Mouse (Mus musculus) kidney, adult 10 weeks (tissue): ENCODE data around the gene Tmem102. TPM values are rescaled to one million over a fixed set of nuclear protein-coding genes. Genes with fewer than 3 reads are reported as not detected.

Source experiments
- polyA plus RNA-seq: library from polyadenylated mRNA; stranded (reverse); fragments of 350-450 nt; fragmentation: Illumina TruSeq; extraction: RNeasy Lipid Tissue Mini Kit (QIAGEN cat#74804); gene quantifications from one replicate; pipeline ENCODE4 v1.2.3, GENCODE M21; 2014; ENCODE audit warnings: low read depth, low replicate concordance

Tmem102 gene
- polyA plus RNA-seq = 6.4 TPM

GRCm38 (mm10) chr11:69804972-69805909, at the start of gene Tmem102:
Gene Tmem102, minus strand, starts transcription at chr11:69805624.

GRCm38 (mm10) chr11:69846198-69846680, 40.8 kb upstream of the Tmem102 start, which contains the start of gene Plscr3:
Gene Plscr3, plus strand, starts transcription at chr11:69846376.

DNA sequence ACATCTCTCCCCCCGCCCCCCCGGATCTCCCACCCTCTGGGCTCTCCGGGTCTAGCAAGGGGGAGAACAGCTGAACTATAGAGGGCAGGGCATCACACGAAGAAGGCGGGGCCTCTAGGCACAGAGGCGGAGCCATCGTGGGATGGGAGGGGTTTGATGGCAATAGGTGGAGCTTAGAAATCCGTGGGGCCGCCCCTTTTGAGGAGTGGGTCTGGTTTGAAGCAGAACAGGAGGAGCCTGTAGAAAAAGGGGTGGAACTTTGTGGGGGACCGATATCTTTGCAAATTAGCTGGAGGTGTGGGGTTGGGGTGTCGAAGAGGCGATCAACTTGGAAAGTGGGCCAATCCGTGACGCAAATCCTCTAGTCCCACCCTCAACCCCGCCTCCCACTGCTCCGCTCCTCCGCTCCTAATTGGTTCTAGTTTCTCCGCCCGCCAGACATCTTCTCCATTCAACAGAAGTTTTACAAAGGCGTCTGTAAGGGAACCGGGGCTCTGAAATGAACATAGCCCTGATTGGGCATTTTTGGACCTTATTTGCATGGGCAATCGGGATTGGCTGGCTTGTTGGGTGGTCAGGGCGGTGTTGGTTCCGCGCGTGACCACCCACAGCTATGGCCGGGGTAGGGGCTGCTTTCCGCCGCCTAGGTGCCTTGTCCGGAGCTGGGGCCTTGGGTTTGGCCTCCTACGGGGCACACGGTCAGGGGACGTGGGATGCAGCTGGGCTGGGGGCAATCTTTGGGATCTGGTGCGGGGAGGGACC, 32.7 kb upstream of the Tmem102 start, which contains the start of gene Tmem256:
Tmem256 (plus strand) TSS at position 563 of the 762 bp plus-strand sequence.

DNA sequence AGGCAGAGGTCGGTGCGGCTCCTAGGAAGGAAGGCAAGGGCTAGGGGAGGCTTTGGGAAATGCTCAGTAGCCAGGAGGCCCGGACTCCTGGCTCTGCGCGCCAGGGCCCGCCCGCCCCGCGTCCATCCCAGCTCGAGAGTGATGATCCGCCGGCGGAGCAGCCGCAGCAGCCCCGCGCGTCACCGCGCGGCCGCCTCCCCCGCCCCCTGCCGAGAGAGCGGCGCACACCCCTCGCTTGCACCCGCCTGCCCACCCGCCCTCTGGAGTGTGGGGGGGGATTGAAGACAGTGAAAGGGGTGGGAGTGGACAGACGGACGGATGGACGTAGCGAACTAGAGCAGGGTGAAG, 32.2 kb upstream of the Tmem102 start, which contains the start of gene Nlgn2:
Nlgn2 (minus strand) TSS at position 181 of the 348 bp plus-strand sequence.

GRCm38 (mm10) chr11:69822080-69822479, 16.7 kb upstream of the Tmem102 start, which contains the start of gene Spem1:
Gene Spem1, minus strand, starts transcription at chr11:69822180.

DNA sequence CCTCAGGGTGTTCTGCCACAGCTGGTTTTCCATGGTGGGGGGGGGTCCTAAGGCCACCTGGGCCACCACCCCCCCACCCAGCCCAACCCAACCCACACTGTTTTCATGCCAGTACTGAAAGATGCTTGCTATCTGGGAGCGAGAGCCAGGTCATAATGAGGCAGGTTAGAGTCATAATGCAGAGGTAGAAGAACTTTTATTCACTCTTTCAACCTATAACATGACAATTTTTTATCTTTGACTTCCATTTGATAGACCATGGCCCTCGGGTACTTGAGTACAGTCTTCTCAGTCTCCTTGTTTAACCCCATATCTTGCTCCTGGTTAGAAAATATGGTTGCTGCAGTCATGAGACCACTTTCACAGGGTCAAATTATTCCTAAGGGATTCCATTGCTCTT, 12.9 kb upstream of the Tmem102 start, which contains the start of gene Spem2:
Spem2 (minus strand) TSS at position 101 of the 400 bp plus-strand sequence.

GRCm38 (mm10) chr11:69815155-69815554, 9.7 kb upstream of the Tmem102 start, which contains the start of gene Gm39566:
Gene Gm39566, minus strand, starts transcription at chr11:69815298.

DNA sequence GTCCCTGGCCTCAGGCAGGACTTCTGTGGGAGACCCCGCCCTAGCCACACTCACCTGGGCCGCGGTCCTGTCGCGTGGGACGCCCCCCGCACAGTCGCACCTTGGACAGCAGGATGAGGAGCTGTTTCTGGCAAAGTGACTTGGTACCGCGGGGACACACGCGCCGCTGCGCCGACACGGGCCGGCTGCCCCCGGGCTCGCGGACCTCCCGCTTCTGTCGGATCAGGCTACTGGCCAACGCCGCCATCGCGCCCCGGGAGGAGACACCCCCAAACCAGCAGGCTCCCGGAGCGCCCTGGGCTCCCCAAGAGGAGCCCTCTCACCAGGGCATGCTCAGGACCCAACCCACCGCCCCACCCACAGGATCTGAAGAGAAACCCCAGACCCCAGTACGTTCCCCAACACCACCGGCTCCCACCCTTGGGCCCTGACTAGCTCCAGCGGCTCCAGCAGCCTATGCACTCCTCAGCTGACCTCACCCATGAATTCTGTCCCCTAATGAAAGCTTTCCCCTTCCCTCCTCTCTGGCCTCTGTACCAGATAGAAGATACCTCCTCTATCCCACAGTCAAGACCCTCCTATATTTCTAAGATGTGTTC, 3.9 kb downstream of the Tmem102 start, which contains the start of gene Fgf11:
Fgf11 (minus strand) TSS at position 479 of the 599 bp plus-strand sequence.

DNA sequence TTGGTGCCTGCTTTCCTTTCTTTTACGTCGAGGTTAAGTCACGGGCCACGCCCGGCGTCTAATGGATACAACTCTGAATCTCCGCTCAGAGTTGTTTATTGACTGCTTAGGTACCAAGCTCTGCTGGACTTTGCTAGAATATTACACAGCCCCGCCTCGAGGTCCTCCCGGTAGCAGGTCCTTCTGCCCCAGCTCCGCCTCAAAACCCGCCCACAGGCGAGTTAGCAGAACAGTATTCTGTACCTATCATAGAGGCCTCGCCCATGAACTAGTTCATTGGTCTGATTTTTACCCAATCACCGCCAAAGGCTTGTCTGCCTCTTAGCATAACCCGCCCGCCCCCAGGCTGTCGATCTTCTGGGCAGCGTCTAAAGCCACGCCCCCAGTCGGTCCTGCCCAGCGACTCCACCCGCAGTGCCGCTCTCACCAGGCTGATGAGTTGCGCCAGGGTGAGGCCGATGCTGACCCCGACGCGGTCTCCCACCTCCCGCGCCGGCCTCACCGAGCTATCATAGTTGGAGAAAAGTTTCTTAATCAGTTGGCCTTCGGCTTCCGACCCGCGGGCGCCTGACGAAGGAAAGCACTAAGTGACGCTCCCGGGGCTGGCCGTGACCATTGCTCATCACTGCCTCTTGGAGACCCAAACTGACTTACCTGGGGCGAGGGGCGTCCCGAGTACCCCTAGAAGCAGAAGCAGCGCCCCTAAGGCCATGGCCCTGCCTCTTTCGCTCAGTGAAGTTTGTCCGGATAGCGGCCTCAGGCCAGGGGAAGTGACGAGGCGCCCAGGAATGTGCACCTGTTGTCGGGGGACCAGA, 10.0 kb downstream of the Tmem102 start, which contains the start of gene Chrnb1:
Chrnb1 (minus strand) TSS at position 776 of the 815 bp plus-strand sequence.

DNA sequence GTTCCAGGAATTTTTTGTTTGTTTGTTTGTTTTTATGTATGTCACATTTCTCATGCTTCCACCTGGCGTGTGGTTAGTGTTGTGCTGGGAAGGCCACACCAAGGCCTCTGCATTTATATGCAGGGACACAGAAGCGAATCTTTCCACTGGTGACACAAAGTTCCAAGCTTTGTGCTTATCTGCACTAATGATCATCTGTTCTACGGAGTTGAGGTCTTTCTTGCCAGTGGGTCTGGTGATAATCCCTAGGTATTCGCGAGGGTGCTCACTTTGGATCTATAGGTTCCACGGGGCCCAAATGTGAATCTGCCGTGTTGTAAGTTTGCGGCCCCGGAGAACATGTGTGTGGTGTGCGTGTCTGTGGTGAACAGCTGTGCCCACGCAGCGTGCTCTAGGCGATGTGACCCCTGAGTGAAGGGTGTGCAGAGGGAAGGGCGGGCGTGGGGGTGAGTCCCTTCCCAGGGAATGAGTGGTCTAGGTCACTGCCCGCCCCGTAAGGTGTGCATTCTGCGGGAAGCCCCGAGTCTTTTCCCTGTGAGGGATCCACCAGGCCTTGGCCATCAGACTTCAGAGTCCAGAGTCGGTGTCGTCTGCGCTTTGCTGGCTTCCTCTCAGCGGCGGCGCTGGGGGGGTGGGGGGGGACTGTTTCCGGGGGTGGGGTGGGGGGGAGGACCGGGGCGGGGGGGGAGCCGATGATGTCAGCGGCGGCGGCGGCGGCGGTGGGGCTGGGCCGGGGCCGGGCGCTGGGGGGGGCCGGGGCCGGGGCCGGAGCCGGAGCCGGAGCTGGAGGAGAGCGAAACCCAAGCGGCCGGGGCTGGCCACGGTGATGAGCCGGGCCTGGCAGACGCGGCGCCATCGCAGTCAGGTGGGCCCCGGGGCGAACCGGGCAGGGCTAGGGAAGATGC, 40.0 kb downstream of the Tmem102 start, which contains the start of gene Zbtb4:
Zbtb4 (plus strand) TSS at position 692 of the 905 bp plus-strand sequence.

GRCm38 (mm10) chr11:69761868-69762267, 43.6 kb downstream of the Tmem102 start, which contains the start of gene Slc35g3:
Gene Slc35g3, minus strand, starts transcription at chr11:69761968.

DNA sequence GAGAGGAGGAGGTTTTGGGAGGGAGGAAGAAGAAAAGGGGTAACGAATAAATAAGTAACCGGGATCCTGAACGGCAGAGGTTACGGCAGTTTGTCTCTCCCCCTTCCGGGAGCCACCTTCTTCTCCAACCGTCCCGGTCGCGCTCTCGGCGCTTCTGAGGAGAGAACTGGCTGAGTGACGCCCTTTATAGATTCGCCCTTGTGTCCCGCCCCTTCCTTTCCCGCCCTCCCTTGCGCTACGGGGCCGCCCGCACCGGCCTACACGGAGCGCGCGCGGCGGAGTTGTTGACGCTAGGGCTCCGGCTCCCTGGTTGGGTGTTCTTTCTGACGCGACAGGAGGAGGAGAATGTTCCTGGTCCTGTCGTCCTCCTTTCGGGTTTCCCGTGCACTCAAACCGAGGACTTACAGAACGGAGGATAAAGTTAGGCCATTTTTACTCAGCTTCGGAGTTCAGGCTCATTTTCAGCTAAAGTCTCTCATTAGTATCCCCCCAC, 46.9 kb downstream of the Tmem102 start, which contains the start of gene Polr2a:
Polr2a (minus strand) TSS at position 160 of the 493 bp plus-strand sequence.

Other genes starting within 250 kb of the Tmem102 start
- not detected for gene Efnb3, start 245.4 kb downstream of the Tmem102 start, polyA plus RNA-seq
- gene Wrap53, start 225.4 kb downstream of the Tmem102 start, polyA plus RNA-seq = 2.1 TPM
- 2.5 TPM for gene Trp53, start 225.3 kb downstream of the Tmem102 start, polyA plus RNA-seq
- 15.9 TPM for gene Atp1b2, start 199.7 kb downstream of the Tmem102 start, polyA plus RNA-seq
- gene Shbg, start 187.7 kb downstream of the Tmem102 start, polyA plus RNA-seq = 0.32 TPM
- gene Sat2, start 183.6 kb downstream of the Tmem102 start, polyA plus RNA-seq = 7.5 TPM
- gene Fxr2, start 172.6 kb downstream of the Tmem102 start, polyA plus RNA-seq = 9.5 TPM
- gene Sox15, start 150.3 kb downstream of the Tmem102 start, polyA plus RNA-seq = not detected
- 16.5 TPM for gene Mpdu1, start 143.0 kb downstream of the Tmem102 start, polyA plus RNA-seq
- 1.3 TPM for gene Cd68, start 139.5 kb downstream of the Tmem102 start, polyA plus RNA-seq
- 371 TPM for gene Eif4a1, start 133.2 kb downstream of the Tmem102 start, polyA plus RNA-seq
- gene Senp3, start 123.5 kb downstream of the Tmem102 start, polyA plus RNA-seq = 58.9 TPM
- gene Tnfsf13, start 119.8 kb downstream of the Tmem102 start, polyA plus RNA-seq = 5.9 TPM
- 2.4 TPM for gene Tnfsf12, start 109.8 kb downstream of the Tmem102 start, polyA plus RNA-seq
- gene Tnfsfm13, start 109.5 kb downstream of the Tmem102 start, polyA plus RNA-seq = 1.1 TPM
- gene Polr2a, start 47.0 kb downstream of the Tmem102 start, polyA plus RNA-seq = 20.8 TPM
- not detected for gene Slc35g3, start 43.7 kb downstream of the Tmem102 start, polyA plus RNA-seq
- gene Zbtb4, start 39.7 kb downstream of the Tmem102 start, polyA plus RNA-seq = 16.5 TPM
- gene Chrnb1, start 9.7 kb downstream of the Tmem102 start, polyA plus RNA-seq = 3.2 TPM
- 3.0 TPM for gene Fgf11, start 3.8 kb downstream of the Tmem102 start, polyA plus RNA-seq
- not detected for gene Gm39566, start 9.7 kb upstream of the Tmem102 start, polyA plus RNA-seq
- not detected for gene Spem2, start 12.8 kb upstream of the Tmem102 start, polyA plus RNA-seq
- gene Spem1, start 16.6 kb upstream of the Tmem102 start, polyA plus RNA-seq = not detected
- gene Nlgn2, start 32.2 kb upstream of the Tmem102 start, polyA plus RNA-seq = 0.20 TPM
- 42.3 TPM for gene Tmem256, start 32.9 kb upstream of the Tmem102 start, polyA plus RNA-seq
- 0.77 TPM for gene Plscr3, start 40.8 kb upstream of the Tmem102 start, polyA plus RNA-seq
- gene Tnk1, start 53.1 kb upstream of the Tmem102 start, polyA plus RNA-seq = 1.4 TPM
- gene Tmem95, start 72.4 kb upstream of the Tmem102 start, polyA plus RNA-seq = not detected
- 2.0 TPM for gene Kctd11, start 75.8 kb upstream of the Tmem102 start, polyA plus RNA-seq
- not detected for gene Acap1, start 89.9 kb upstream of the Tmem102 start, polyA plus RNA-seq
- gene 2810408A11Rik, start 95.4 kb upstream of the Tmem102 start, polyA plus RNA-seq = 1.1 TPM
- gene Neurl4, start 95.4 kb upstream of the Tmem102 start, polyA plus RNA-seq = 3.5 TPM
- gene Gps2, start 108.3 kb upstream of the Tmem102 start, polyA plus RNA-seq = 15.6 TPM
- 156 TPM for gene Eif5a, start 116.3 kb upstream of the Tmem102 start, polyA plus RNA-seq
- 12.8 TPM for gene Ybx2, start 130.2 kb upstream of the Tmem102 start, polyA plus RNA-seq
- gene Slc2a4, start 142.6 kb upstream of the Tmem102 start, polyA plus RNA-seq = 1.3 TPM
- gene Cldn7, start 159.2 kb upstream of the Tmem102 start, polyA plus RNA-seq = 10.0 TPM
- gene Ctdnep1, start 175.5 kb upstream of the Tmem102 start, polyA plus RNA-seq = 38.7 TPM
- 8.3 TPM for gene Elp5, start 176.9 kb upstream of the Tmem102 start, polyA plus RNA-seq
- 681 TPM for gene Gabarap, start 185.5 kb upstream of the Tmem102 start, polyA plus RNA-seq
- gene Phf23, start 190.2 kb upstream of the Tmem102 start, polyA plus RNA-seq = 9.9 TPM
- 0.57 TPM for gene Dvl2, start 195.0 kb upstream of the Tmem102 start, polyA plus RNA-seq
- gene Acadvl, start 209.8 kb upstream of the Tmem102 start, polyA plus RNA-seq = 21.1 TPM
- gene Dlg4, start 211.3 kb upstream of the Tmem102 start, polyA plus RNA-seq = 0.53 TPM
- not detected for gene Asgr1, start 248.5 kb upstream of the Tmem102 start, polyA plus RNA-seq